Mouse (Mus musculus) kidney, adult 2 months (tissue): ENCODE measurements around the gene Ninj2. TPM values are rescaled to one million over a fixed set of nuclear protein-coding genes. Genes with fewer than 3 reads are reported as not detected.

Experiments used
- DNase-seq: peaks from one replicate; pipeline ENCODE4 v3.0.0; 2021
- H3K27ac ChIP-seq: fragments of 200-500 bp; 2 replicates; pipeline ENCODE4 v1.5.1; 2012; ENCODE audit warnings: low read depth, low read length, control low read depth, inconsistent platforms; ENCODE audit not compliant: insufficient read depth
- H3K27me3 ChIP-seq: fragments of 200-500 bp; replicated peaks from 2 replicates; pipeline ENCODE4 v1.6.1; 2012; ENCODE audit warnings: mild to moderate bottlenecking, moderate library complexity, low read length, inconsistent platforms; ENCODE audit not compliant: control insufficient read depth, insufficient read depth
- H3K36me3 ChIP-seq: fragments of 200-500 bp; 2 replicates; pipeline ENCODE4 v1.6.1; 2012; ENCODE audit warnings: mild to moderate bottlenecking, moderate library complexity, low read length, inconsistent platforms; ENCODE audit not compliant: control insufficient read depth, insufficient read depth
- H3K4me1 ChIP-seq: fragments of 200-500 bp; 2 replicates; pipeline ENCODE4 v1.6.1; 2011; ENCODE audit warnings: low read length; ENCODE audit not compliant: control insufficient read depth, insufficient read depth
- H3K4me3 ChIP-seq: fragments of 200-500 bp; 2 replicates; pipeline ENCODE4 v1.5.1; 2011; ENCODE audit warnings: mild to moderate bottlenecking, low read depth, low read length, control low read depth; ENCODE audit not compliant: insufficient read depth
- CTCF ChIP-seq: fragments of 200-500 bp; conservative IDR thresholded peaks from 2 replicates; pipeline ENCODE4 v1.5.1; 2011; ENCODE audit warnings: low read depth, mild to moderate bottlenecking, control low read depth, low read length, moderate library complexity, mixed read lengths; ENCODE audit not compliant: insufficient read depth, insufficient read length
- POLR2A ChIP-seq: fragments of 200-500 bp; IDR thresholded peaks from one replicate; pipeline ENCODE4 v1.6.1; 2011; ENCODE audit warnings: low read depth, low read length, control low read depth
- WGBS: fragments of 180-500 bp; shearing (Covaris S2); methylation state at CpG from one replicate; pipeline ENCODE4 v1.1.7; 2018; 5-methylcytosine and 5-hydroxymethylcytosine counted together
- polyA plus RNA-seq: library from polyadenylated mRNA; depleted of rRNA; stranded (reverse); fragments of >200 nt; gene quantifications from 2 replicates; pipeline ENCODE4 v1.2.3, GENCODE M21; 2012; rRNA removed

The Ninj2 gene
- not detected in 2 replicates for polyA plus RNA-seq

DNA sequence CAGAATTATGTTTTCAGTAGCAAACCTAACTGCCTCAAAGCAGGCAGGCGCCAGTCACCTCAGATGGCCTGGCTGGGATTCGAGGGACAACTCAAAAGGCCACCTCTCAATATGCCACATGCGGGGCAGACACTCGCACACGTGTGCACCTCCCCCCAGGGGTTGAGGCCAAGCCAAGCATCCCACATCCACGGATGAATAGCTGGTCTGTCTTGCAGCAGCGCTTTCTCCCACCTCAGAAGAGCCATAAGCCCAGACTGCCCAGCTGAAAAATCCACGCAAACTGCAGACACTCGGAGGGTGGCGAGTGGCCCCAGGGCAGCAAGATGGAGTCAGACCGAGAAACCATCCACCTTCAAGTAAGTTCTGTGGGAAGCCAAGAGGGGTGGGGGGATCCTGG lies at the start of gene Ninj2:
Gene Ninj2 (plus strand): TSS at position 251 of the 400 bp plus-strand sequence.
- Histone ChIP-seq H3K36me3 (no peaks in the 10 kb centered on the region), H3K4me1 (no peaks in the 10 kb centered on the region), H3K27me3 (no peaks in the 10 kb centered on the region), H3K4me3 (no peak within 1 kb of the TSS), H3K27ac (no peak within 1 kb of the TSS)
- TF ChIP-seq POLR2A: no peak
- no peak for TF ChIP-seq CTCF
- DNase-seq: no peak
- 68% methylated on average over 11 of the region's 11 CpGs for WGBS

DNA sequence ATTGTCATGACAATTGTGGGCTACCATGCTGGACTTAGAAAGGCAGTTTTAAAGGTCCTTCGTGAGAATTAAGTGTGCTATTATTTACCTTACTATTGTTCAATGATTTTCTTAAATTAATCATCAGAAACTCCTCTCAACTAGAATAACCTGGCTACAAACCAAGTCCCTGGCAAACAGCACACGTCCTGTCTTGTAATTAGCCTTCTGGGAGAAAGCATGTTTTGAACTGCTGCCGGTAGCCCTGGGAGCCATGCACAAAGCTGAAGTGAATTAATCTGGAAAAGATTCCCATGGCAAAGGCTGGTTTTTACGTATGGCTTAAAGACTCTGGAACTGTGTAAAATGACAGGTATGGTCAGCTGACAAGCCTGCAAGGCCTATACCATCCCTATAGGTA lies 47.7 kb upstream of the Ninj2 start:
- Histone ChIP-seq H3K4me1 (no peaks in the 10 kb centered on the region), H3K4me3 (no peak overlapping the region), H3K27me3 (no peaks in the 10 kb centered on the region), H3K27ac (no peak overlapping the region), H3K36me3 (no peaks in the 10 kb centered on the region)
- no peak for DNase-seq
- TF ChIP-seq CTCF (no peak), POLR2A (no peak)
- 68% methylated on average over 4 of the region's 4 CpGs for WGBS

DNA sequence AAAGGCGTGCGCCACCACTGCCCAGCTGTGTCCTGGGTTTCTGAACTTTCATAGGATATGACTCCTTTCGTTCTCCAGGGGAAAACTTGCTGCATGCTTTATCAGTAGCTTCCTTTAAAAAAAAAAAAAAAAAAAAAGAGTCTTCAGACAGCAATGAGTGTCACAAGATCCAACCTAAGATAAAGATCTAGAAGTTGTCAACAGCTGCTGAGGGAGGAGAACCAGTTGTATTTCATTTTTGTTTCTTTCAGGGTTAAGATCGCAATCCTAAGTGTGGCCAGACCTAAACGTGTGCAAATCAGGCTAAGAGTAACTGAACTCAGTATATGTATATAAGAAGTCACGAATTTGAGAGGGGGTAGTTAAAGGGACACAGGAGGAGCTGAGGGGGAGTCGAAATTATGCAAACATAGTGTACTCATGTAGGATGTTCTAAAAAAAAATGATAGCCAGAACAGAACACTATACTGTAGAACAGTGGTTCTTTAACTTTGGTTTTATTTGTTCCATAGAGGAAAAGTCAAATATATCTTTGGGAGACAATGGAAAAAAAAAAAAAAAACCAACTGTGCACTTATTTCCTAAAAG lies 45.4 kb upstream of the Ninj2 start:
- Histone ChIP-seq H3K27me3 (no peaks in the 10 kb centered on the region), H3K4me1 (no peaks in the 10 kb centered on the region), H3K4me3 (no peak overlapping the region), H3K36me3 (no peaks in the 10 kb centered on the region), H3K27ac (no peak overlapping the region)
- TF ChIP-seq POLR2A: no peak
- no peak for TF ChIP-seq CTCF
- WGBS: 62% methylated on average over 7 of the region's 7 CpGs
- no peak for DNase-seq

DNA sequence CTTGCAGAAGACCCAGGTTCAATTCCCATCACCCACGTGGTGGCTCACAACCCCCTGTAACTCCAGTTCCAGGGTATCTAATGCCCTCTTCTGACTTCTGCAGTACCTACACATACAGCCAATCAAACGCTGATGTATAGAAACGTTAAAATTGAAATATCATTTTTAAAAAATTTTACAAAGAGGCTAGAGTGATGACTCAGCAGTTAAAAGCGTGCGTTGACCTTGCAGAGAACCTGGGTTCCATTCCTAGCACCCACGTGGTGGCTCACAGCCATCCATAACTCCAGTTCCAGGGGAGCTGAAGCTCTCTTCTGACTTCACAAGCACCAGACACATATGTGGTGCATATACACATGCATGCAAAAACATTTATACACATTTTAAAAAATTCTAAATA lies 38.7 kb upstream of the Ninj2 start:
- no peak for DNase-seq
- Histone ChIP-seq H3K27ac (no peak overlapping the region), H3K4me1 (no peaks in the 10 kb centered on the region), H3K4me3 (no peak overlapping the region), H3K27me3 (no peaks in the 10 kb centered on the region), H3K36me3 (no peaks in the 10 kb centered on the region)
- WGBS: 90% methylated on average over 6 of the region's 6 CpGs
- TF ChIP-seq POLR2A (no peak), CTCF (no peak)

DNA sequence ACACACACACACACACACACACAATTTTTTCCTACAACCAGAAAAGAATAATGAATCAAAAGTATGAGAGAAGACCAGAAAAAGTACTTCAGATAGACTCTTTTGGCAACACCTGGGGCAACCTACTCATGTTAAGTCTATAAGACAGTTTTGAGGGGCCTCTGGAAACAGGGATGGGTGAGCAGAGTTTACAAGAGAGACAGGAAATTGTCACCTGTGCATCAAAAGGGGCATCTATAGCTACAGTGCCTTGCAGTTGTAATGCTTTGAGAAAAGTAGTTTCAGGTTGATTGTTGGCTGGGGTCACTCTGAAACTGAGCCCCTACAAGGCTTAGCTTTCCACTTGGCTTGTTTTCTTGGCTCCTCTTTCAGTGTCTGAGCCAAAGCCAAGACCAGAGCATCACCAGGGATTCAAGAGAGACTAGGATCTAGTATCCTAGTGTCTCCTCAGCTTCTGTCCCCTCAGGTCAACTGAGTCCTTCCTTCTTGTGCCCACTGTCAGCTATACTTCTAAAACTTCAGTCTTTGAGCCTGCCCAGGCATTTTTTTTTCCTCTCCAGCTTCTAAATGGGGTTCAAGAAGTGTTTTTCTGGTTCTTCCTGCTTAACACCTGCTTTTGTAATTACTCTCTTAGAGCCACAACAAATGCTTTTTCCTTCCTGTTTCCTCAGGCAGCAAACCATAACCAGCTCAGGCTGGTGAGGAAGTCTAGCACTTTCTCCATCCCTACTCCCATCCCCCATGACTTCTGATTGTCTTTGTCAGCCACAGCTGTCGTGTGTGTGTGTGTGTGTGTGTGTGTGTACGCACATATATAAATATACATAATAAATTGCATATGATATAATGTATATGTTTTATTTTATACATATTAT lies 37.2 kb upstream of the Ninj2 start:
- 59% methylated on average over 2 of the region's 2 CpGs for WGBS
- TF ChIP-seq POLR2A: no peak
- TF ChIP-seq CTCF: no peak
- H3K36me3 ChIP-seq: no peaks in the 10 kb centered on the region
- H3K27ac ChIP-seq: no peak overlapping the region
- H3K27me3 ChIP-seq: no peaks in the 10 kb centered on the region
- peak; percentile 24 for DNase-seq
- H3K4me1 ChIP-seq: no peaks in the 10 kb centered on the region
- H3K4me3 ChIP-seq: no peak overlapping the region

DNA sequence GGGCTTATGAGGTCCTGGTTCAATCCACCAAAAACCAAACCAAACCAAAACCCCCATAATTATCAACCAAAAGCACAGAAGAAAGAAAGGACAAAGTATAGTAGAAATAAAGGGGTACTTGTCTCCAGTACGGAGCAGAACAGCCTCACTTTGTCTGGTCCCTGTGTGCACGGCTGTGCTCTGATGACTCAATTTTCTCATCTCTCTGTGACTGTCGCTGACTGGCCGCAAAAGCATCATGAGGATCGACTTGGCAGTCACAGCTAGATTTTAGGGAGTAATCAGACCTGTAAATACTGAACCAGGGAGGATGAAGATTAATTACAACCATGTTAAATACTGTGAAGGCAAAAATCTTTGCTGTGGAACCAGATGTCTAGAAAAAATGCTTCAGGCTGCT lies 30.2 kb upstream of the Ninj2 start:
- Histone ChIP-seq H3K27ac (no peak overlapping the region), H3K4me3 (no peak overlapping the region), H3K36me3 (no peaks in the 10 kb centered on the region), H3K4me1 (no peaks in the 10 kb centered on the region), H3K27me3 (no peaks in the 10 kb centered on the region)
- WGBS: 73% methylated on average over 5 of the region's 5 CpGs
- no peak for TF ChIP-seq CTCF
- TF ChIP-seq POLR2A: no peak
- no peak for DNase-seq

DNA sequence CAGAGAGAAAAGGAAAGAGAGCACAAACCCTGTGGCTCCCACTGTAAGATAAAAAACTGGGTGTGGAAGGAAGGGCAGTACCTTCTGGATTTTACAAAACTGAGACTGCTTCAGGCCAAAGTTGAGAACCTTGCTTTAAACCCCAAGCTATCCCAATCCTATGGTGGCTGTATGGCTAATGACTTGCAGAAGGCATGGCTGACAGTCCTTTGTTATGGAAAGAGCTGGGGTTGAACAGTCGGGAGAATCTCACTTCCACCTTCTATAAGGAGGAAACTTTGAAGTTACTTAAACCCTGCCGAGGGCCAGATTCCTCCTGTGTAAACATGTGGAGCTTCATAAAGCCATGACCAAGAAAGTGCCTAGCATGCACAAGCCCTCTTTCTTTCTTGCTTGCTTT lies 28.5 kb upstream of the Ninj2 start:
- no peak overlapping the region for H3K27ac ChIP-seq
- no peaks in the 10 kb centered on the region for H3K36me3 ChIP-seq
- no peaks in the 10 kb centered on the region for H3K27me3 ChIP-seq
- no peak for TF ChIP-seq POLR2A
- whole genome bisulfite sequencing: 57% methylated on average over 2 of the region's 2 CpGs
- H3K4me1 ChIP-seq: no peaks in the 10 kb centered on the region
- no peak for DNase-seq
- H3K4me3 ChIP-seq: no peak overlapping the region
